Mouse (Mus musculus): ENCODE results near the gene Chn1. TPM values are rescaled to one million over a fixed set of nuclear protein-coding genes. Genes with fewer than 3 reads are reported as not detected.

The Chn1 gene
- polyA plus RNA-seq, 1 experiment: 25.8 TPM

GRCm38 (mm10) chr2:73590106-73590505, 185.0 kb downstream of the Chn1 start:
- no peak for TF ChIP-seq POLR2A (IDR thresholded peaks at IDR 0.05; ENCODE audit: insufficient read depth, low read length)
- no peak for TF ChIP-seq EP300 (IDR thresholded peaks at IDR 0.05; ENCODE audit: insufficient read depth, low read depth, low read length)
- TF ChIP-seq CTCF (IDR thresholded peaks at IDR 0.05; ENCODE audit: low read depth, low read length): no peak
- Histone ChIP-seq H3K27ac (ENCODE audit: insufficient read depth, low read length) (no peak overlapping the region), H3K9ac (ENCODE audit: low read depth, poor library complexity, severe bottlenecking) (no peak overlapping the region)

GRCm38 (mm10) chr2:73588951-73589350, 186.2 kb downstream of the Chn1 start:
- TF ChIP-seq CTCF (IDR thresholded peaks at IDR 0.05; ENCODE audit: low read depth, low read length) (no peak), EP300 (IDR thresholded peaks at IDR 0.05; ENCODE audit: insufficient read depth, low read depth, low read length) (no peak), POLR2A (IDR thresholded peaks at IDR 0.05; ENCODE audit: insufficient read depth, low read length) (no peak)
- no peak overlapping the region for H3K27ac ChIP-seq (ENCODE audit: insufficient read depth, low read length)
- no peak overlapping the region for H3K9ac ChIP-seq (ENCODE audit: low read depth, poor library complexity, severe bottlenecking)
- H3K36me3 ChIP-seq (ENCODE audit: control insufficient read depth, insufficient read depth, low read length, poor library complexity, severe bottlenecking): no peaks in the 10 kb centered on the region
- no peak overlapping the region for H3K4me3 ChIP-seq (ENCODE audit: low read depth, low read length)
- H3K4me1 ChIP-seq (ENCODE audit: control insufficient read depth, insufficient read depth, low read length): no peaks in the 10 kb centered on the region
- no peaks in the 10 kb centered on the region for H3K9me3 ChIP-seq (replicated peaks; ENCODE audit: control insufficient read depth, insufficient read depth, low read length, poor library complexity, severe bottlenecking)
- H3K27me3 ChIP-seq (ENCODE audit: control insufficient read depth, insufficient read depth, low read length, poor library complexity, severe bottlenecking): no peaks in the 10 kb centered on the region

More at GRCm38 (mm10) chr2:73590106-73590505, 185.0 kb downstream of the Chn1 start:
- H3K4me1 ChIP-seq (ENCODE audit: control insufficient read depth, insufficient read depth, low read length): no peaks in the 10 kb centered on the region
- no peaks in the 10 kb centered on the region for H3K27me3 ChIP-seq (ENCODE audit: control insufficient read depth, insufficient read depth, low read length, poor library complexity, severe bottlenecking)
- no peaks in the 10 kb centered on the region for H3K36me3 ChIP-seq (ENCODE audit: control insufficient read depth, insufficient read depth, low read length, poor library complexity, severe bottlenecking)
- no peaks in the 10 kb centered on the region for H3K9me3 ChIP-seq (replicated peaks; ENCODE audit: control insufficient read depth, insufficient read depth, low read length, poor library complexity, severe bottlenecking)
- no peak overlapping the region for H3K4me3 ChIP-seq (ENCODE audit: low read depth, low read length)

DNA sequence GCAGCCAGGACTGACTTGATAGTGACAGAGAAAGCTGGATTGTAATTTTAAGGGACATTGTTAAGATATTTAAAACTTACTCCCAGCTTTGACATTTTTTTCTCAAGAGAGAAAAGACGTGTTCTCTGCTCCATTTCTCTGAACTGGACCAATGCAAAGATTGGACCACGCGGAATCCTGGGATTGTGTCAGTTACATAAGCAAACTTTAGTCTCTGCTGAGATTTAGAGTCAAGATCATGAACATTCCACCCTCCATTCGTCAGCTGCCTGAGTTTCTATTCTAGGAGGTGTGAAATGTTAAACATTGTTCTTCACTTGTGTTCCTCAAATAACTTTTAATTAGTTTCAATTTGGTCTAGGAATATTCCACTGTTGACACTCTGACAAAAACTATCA, 188.0 kb downstream of the Chn1 start:
- Histone ChIP-seq H3K27ac (ENCODE audit: insufficient read depth, low read length) (no peak overlapping the region), H3K4me3 (ENCODE audit: low read depth, low read length) (no peak overlapping the region), H3K9me3 (replicated peaks; ENCODE audit: control insufficient read depth, insufficient read depth, low read length, poor library complexity, severe bottlenecking) (no peaks in the 10 kb centered on the region), H3K9ac (ENCODE audit: low read depth, poor library complexity, severe bottlenecking) (no peak overlapping the region), H3K36me3 (ENCODE audit: control insufficient read depth, insufficient read depth, low read length, poor library complexity, severe bottlenecking) (no peaks in the 10 kb centered on the region), H3K27me3 (ENCODE audit: control insufficient read depth, insufficient read depth, low read length, poor library complexity, severe bottlenecking) (no peaks in the 10 kb centered on the region), H3K4me1 (ENCODE audit: control insufficient read depth, insufficient read depth, low read length) (no peaks in the 10 kb centered on the region)
- TF ChIP-seq POLR2A (IDR thresholded peaks at IDR 0.05; ENCODE audit: insufficient read depth, low read length) (no peak), CTCF (IDR thresholded peaks at IDR 0.05; ENCODE audit: low read depth, low read length) (no peak), EP300 (IDR thresholded peaks at IDR 0.05; ENCODE audit: insufficient read depth, low read depth, low read length) (no peak)

DNA sequence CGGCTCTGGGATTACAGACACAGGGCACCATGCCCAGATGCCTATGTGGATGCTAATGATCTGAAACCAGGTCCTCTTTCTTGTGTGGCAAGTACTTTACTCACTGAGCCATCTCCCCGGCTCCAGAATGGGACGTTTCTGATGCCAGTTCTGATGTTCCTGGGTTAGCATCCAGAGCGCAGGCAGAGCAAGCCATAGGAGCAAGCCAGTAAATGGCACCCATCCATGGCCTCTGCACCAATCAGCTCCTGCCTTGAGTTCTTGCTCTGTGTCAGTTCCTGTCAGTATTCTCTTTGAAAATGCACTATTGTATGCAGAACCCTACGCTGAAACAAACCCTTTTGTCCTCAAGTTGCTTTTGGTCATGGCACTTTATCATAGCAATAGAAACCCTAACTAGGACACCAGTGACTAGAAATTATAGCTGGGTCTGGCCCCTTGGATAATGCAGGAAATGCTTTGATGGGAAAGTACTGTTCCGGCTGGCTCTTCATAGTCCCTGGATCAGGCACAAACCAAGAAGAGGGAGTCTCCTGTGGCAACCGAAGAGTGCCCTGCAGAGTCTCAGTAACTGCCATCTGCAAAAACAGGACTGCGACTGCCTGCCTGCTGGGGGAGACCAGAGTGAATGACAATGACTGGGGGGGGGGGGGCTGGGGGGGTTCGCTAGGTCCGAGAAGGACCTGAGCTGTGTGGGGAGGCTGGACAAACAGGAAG, 188.6 kb downstream of the Chn1 start:
- TF ChIP-seq POLR2A (IDR thresholded peaks at IDR 0.05; ENCODE audit: insufficient read depth, low read length) (no peak), EP300 (IDR thresholded peaks at IDR 0.05; ENCODE audit: insufficient read depth, low read depth, low read length) (no peak), CTCF (IDR thresholded peaks at IDR 0.05; ENCODE audit: low read depth, low read length) (no peak)
- no peak overlapping the region for H3K4me3 ChIP-seq (ENCODE audit: low read depth, low read length)
- H3K27ac ChIP-seq (ENCODE audit: insufficient read depth, low read length): no peak overlapping the region
- H3K36me3 ChIP-seq (ENCODE audit: control insufficient read depth, insufficient read depth, low read length, poor library complexity, severe bottlenecking): no peaks in the 10 kb centered on the region
- H3K9ac ChIP-seq (ENCODE audit: low read depth, poor library complexity, severe bottlenecking): no peak overlapping the region
- H3K9me3 ChIP-seq (replicated peaks; ENCODE audit: control insufficient read depth, insufficient read depth, low read length, poor library complexity, severe bottlenecking): no peaks in the 10 kb centered on the region
- H3K4me1 ChIP-seq (ENCODE audit: control insufficient read depth, insufficient read depth, low read length): no peaks in the 10 kb centered on the region
- no peaks in the 10 kb centered on the region for H3K27me3 ChIP-seq (ENCODE audit: control insufficient read depth, insufficient read depth, low read length, poor library complexity, severe bottlenecking)

- no peaks in the 10 kb centered on the region for H3K4me1 ChIP-seq (ENCODE audit: control insufficient read depth, insufficient read depth, low read length)
- no peaks in the 10 kb centered on the region for H3K27me3 ChIP-seq (ENCODE audit: control insufficient read depth, insufficient read depth, low read length, poor library complexity, severe bottlenecking)
- peak overlapping the region; percentile 50 for H3K4me3 ChIP-seq (ENCODE audit: low read depth, low read length)
- TF ChIP-seq EP300 (IDR thresholded peaks at IDR 0.05; ENCODE audit: insufficient read depth, low read depth, low read length) (no peak), POLR2A (IDR thresholded peaks at IDR 0.05; ENCODE audit: insufficient read depth, low read length) (no peak)
- no peaks in the 10 kb centered on the region for H3K9me3 ChIP-seq (replicated peaks; ENCODE audit: control insufficient read depth, insufficient read depth, low read length, poor library complexity, severe bottlenecking)
- H3K9ac ChIP-seq (ENCODE audit: low read depth, poor library complexity, severe bottlenecking): peak overlapping the region; percentile 53
- peak overlapping the region; percentile 26; the same call in 1 of the 2 replicates for H3K27ac ChIP-seq (ENCODE audit: insufficient read depth, low read length)
- H3K36me3 ChIP-seq (ENCODE audit: control insufficient read depth, insufficient read depth, low read length, poor library complexity, severe bottlenecking): no peaks in the 10 kb centered on the region
Observed at GRCm38 (mm10) chr2:73585347-73585831, 189.8 kb downstream of the Chn1 start.

DNA sequence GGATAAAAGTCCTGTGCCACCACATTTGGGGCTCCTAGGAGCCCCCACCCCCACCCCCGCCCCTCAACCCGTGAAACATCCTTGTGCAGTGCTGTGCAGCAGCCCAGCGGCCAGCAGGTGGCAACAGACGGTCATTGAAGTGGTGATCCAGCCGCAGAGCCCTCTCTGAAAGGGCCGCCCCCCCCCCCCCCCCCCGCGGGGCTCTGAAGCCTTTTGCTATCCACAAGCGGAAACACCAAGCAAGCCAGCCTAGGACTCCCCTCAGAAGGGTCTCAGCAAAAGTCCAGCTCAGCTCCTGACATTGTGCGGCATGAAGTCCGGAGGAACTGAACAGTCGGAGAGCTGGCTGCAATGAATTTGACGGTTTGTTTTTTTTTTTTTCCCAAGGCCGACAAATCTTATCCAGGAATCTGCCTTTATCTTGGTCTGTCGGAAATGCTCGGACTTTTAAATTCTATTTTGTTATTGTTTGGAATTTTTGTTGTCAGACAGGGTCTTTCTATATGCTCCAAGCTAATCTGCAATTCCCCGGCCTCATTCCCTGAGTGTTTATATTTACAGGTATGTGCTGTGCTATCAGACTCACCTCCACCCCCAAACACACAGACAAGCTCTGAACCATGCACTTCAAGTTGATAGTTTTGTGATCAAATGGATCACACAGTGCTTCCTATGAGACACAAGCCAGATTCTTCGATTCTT, 190.3 kb downstream of the Chn1 start:
- Histone ChIP-seq H3K4me3 (ENCODE audit: low read depth, low read length) (peak overlapping the region; percentile 60), H3K27me3 (ENCODE audit: control insufficient read depth, insufficient read depth, low read length, poor library complexity, severe bottlenecking) (no peaks in the 10 kb centered on the region), H3K9me3 (replicated peaks; ENCODE audit: control insufficient read depth, insufficient read depth, low read length, poor library complexity, severe bottlenecking) (no peaks in the 10 kb centered on the region), H3K27ac (ENCODE audit: insufficient read depth, low read length) (peak overlapping the region; percentile 26; the same call in 1 of the 2 replicates), H3K36me3 (ENCODE audit: control insufficient read depth, insufficient read depth, low read length, poor library complexity, severe bottlenecking) (no peaks in the 10 kb centered on the region), H3K4me1 (ENCODE audit: control insufficient read depth, insufficient read depth, low read length) (no peaks in the 10 kb centered on the region), H3K9ac (ENCODE audit: low read depth, poor library complexity, severe bottlenecking) (peak overlapping the region; percentile 53)
- TF ChIP-seq EP300 (IDR thresholded peaks at IDR 0.05; ENCODE audit: insufficient read depth, low read depth, low read length) (no peak), POLR2A (IDR thresholded peaks at IDR 0.05; ENCODE audit: insufficient read depth, low read length) (no peak), CTCF (IDR thresholded peaks at IDR 0.05; ENCODE audit: low read depth, low read length) (peak; percentile 70)
